In the genomic region with DNA sequence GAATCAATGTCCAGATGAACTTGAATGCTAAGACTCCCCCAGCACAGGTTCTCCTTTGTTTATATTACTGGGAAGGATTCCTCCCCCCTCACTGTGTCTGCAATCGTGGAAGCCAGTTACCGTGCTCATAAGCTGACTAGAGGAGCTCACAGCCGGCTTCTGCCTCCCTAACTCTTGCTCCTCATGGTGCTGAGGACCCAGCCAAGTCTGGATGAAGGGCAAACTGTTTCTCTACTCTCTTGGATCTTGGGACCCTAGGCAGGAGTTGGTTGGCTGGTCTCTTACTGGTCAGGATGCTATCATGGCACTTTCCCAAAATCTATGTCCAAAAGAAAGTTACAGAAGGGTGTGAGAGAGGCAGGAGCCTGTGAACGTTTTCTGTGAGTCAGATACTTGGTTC, we compare ENCODE assay signal across 25 mouse cellular contexts. TPM values are rescaled to one million over a fixed set of nuclear protein-coding genes. Genes with fewer than 3 reads are reported as not detected.
DNase-seq lines count a peak whose midpoint lies in the region; ATAC-seq and TF ChIP-seq lines count a peak whose summit lies in the region.
"Had no signal": no experiment of that assay in that cellular context is flagged by ENCODE, and none has a peak within 500 bp of the region (broad histone marks: within the 10 kb centered on the region; RNA-seq: fewer than 3 reads in every experiment).

No protein-coding gene starts in this region.

- H3K27ac ChIP-seq in cerebellum, adult 2 months (ENCODE audit: insufficient read depth, low read length): no peak overlapping the region
- no peak overlapping the region for H3K27ac ChIP-seq in hindbrain, embryonic 13.5 days
- H3K27ac ChIP-seq in hindbrain, embryonic 12.5 days: no peak overlapping the region
- no peak overlapping the region for H3K27ac ChIP-seq in midbrain, embryonic 13.5 days
- no peak overlapping the region for H3K27ac ChIP-seq in midbrain, embryonic 10.5 days (replicated peaks)
- H3K27ac ChIP-seq in neural tube, embryonic 14.5 days (ENCODE audit: low read depth, low read length): no peak overlapping the region
- H3K27ac ChIP-seq: embryonic facial prominence, embryonic 13.5 days; forebrain, embryonic 12.5 days; limb, embryonic 12.5 days; macrophage; midbrain, embryonic 12.5 days had no signal

- H3K9ac ChIP-seq in hindbrain, embryonic 13.5 days: no peak overlapping the region
- H3K9ac ChIP-seq in hindbrain, embryonic 12.5 days: no peak overlapping the region
- H3K9ac ChIP-seq in midbrain, embryonic 13.5 days (replicated peaks): no peak overlapping the region
- no peak overlapping the region for H3K9ac ChIP-seq in neural tube, embryonic 14.5 days (replicated peaks; ENCODE audit: low read depth, low read length)
- H3K9ac ChIP-seq: embryonic facial prominence, embryonic 13.5 days; forebrain, embryonic 12.5 days; limb, embryonic 12.5 days; liver, postnatal 0 days; midbrain, embryonic 12.5 days had no signal

- H3K4me1 ChIP-seq in cerebellum, adult 2 months (ENCODE audit: control insufficient read depth, insufficient read depth, low read length): peaks cover 9% of the 10 kb centered on the region; the same call in 1 of the 2 replicates
- H3K4me1 ChIP-seq in hindbrain, embryonic 13.5 days (replicated peaks): peaks cover 36% of the 10 kb centered on the region
- H3K4me1 ChIP-seq in hindbrain, embryonic 12.5 days: peaks cover 19% of the 10 kb centered on the region
- peaks cover 39% of the 10 kb centered on the region for H3K4me1 ChIP-seq in midbrain, embryonic 13.5 days (replicated peaks)
- peaks cover 37% of the 10 kb centered on the region for H3K4me1 ChIP-seq in midbrain, embryonic 10.5 days
- H3K4me1 ChIP-seq in neural tube, embryonic 14.5 days (ENCODE audit: control insufficient read depth, insufficient read depth, low read length): peaks cover 3% of the 10 kb centered on the region; the same call in 1 of the 2 replicates

- no peaks in the 10 kb centered on the region for H3K36me3 ChIP-seq in hindbrain, embryonic 13.5 days
- no peaks in the 10 kb centered on the region for H3K36me3 ChIP-seq in hindbrain, embryonic 12.5 days
- H3K36me3 ChIP-seq in midbrain, embryonic 13.5 days: no peaks in the 10 kb centered on the region
- H3K36me3 ChIP-seq in midbrain, embryonic 10.5 days: no peaks in the 10 kb centered on the region
- no peaks in the 10 kb centered on the region for H3K36me3 ChIP-seq in neural tube, embryonic 14.5 days (ENCODE audit: control insufficient read depth, insufficient read depth, low read length)
- H3K36me3 ChIP-seq: embryonic facial prominence, embryonic 13.5 days; forebrain, embryonic 12.5 days; limb, embryonic 12.5 days; midbrain, embryonic 12.5 days had no signal

- WGBS in cerebellum, adult 2 months: 7% methylated on average over 4 of the region's 4 CpGs
- 66% methylated on average over 4 of the region's 4 CpGs for WGBS in hindbrain, embryonic 13.5 days
- 64% methylated on average over 4 of the region's 4 CpGs for WGBS in hindbrain, embryonic 12.5 days
- WGBS in midbrain, embryonic 13.5 days: 63% methylated on average over 4 of the region's 4 CpGs
- WGBS in midbrain, embryonic 10.5 days: 70% methylated on average over 4 of the region's 4 CpGs
- 63% methylated on average over 4 of the region's 4 CpGs for WGBS in neural tube, embryonic 14.5 days

- peak overlapping the region; percentile 76 for H3K4me2 ChIP-seq in hindbrain, embryonic 13.5 days
- no peak overlapping the region for H3K4me2 ChIP-seq in hindbrain, embryonic 12.5 days (replicated peaks)
- peak overlapping the region; percentile 69 for H3K4me2 ChIP-seq in midbrain, embryonic 13.5 days (replicated peaks)
- H3K4me2 ChIP-seq in neural tube, embryonic 14.5 days (ENCODE audit: low read depth, low read length): peak overlapping the region; percentile 66
- H3K4me2 ChIP-seq: embryonic facial prominence, embryonic 13.5 days; heart, embryonic 11.5 days; limb, embryonic 12.5 days; liver, embryonic 11.5 days had no signal

- no peaks in the 10 kb centered on the region for H3K27me3 ChIP-seq in cerebellum, adult 2 months (ENCODE audit: control insufficient read depth, insufficient read depth, low read length)
- H3K27me3 ChIP-seq in hindbrain, embryonic 13.5 days: peaks cover 44% of the 10 kb centered on the region
- peaks cover 38% of the 10 kb centered on the region for H3K27me3 ChIP-seq in hindbrain, embryonic 12.5 days
- peaks cover 39% of the 10 kb centered on the region for H3K27me3 ChIP-seq in midbrain, embryonic 13.5 days
- peaks cover 40% of the 10 kb centered on the region for H3K27me3 ChIP-seq in midbrain, embryonic 10.5 days (ENCODE audit: low read depth, poor library complexity, severe bottlenecking)
- peaks cover 11% of the 10 kb centered on the region for H3K27me3 ChIP-seq in neural tube, embryonic 14.5 days (ENCODE audit: control insufficient read depth, insufficient read depth, low read length)

- H3K9me3 ChIP-seq in hindbrain, embryonic 13.5 days: no peaks in the 10 kb centered on the region
- no peaks in the 10 kb centered on the region for H3K9me3 ChIP-seq in hindbrain, embryonic 12.5 days (replicated peaks)
- no peaks in the 10 kb centered on the region for H3K9me3 ChIP-seq in midbrain, embryonic 13.5 days
- H3K9me3 ChIP-seq in midbrain, embryonic 10.5 days (replicated peaks): no peaks in the 10 kb centered on the region
- H3K9me3 ChIP-seq in neural tube, embryonic 14.5 days (ENCODE audit: control insufficient read depth, low read length): no peaks in the 10 kb centered on the region
- H3K9me3 ChIP-seq: embryonic facial prominence, embryonic 13.5 days; forebrain, embryonic 12.5 days; limb, embryonic 12.5 days; midbrain, embryonic 12.5 days had no signal

- ATAC-seq in hindbrain, embryonic 13.5 days (ENCODE audit: low FRiP score): no peak
- ATAC-seq in hindbrain, embryonic 12.5 days (ENCODE audit: low FRiP score): no peak
- ATAC-seq in midbrain, embryonic 13.5 days: no peak
- ATAC-seq in neural tube, embryonic 14.5 days (ENCODE audit: low read depth): no peak
- ATAC-seq: activated CD4-positive, CD25-positive, alpha-beta regulatory T cell, adult 4 months; intestine, postnatal 0 days; liver, postnatal 0 days; lung, postnatal 0 days had no signal

- peak overlapping the region; percentile 93 for H3K4me3 ChIP-seq in cerebellum, adult 2 months (replicated peaks; ENCODE audit: insufficient read depth, low read depth, low read length)
- 0 out of 2 replicates have a peak overlapping the region, but pooled peaks have one; percentile 55 for H3K4me3 ChIP-seq in hindbrain, embryonic 13.5 days
- no peak overlapping the region for H3K4me3 ChIP-seq in hindbrain, embryonic 12.5 days
- H3K4me3 ChIP-seq in midbrain, embryonic 13.5 days (replicated peaks): 0 out of 2 replicates have a peak overlapping the region, but pooled peaks have one; percentile 51
- H3K4me3 ChIP-seq in midbrain, embryonic 10.5 days: no peak overlapping the region
- no peak overlapping the region for H3K4me3 ChIP-seq in neural tube, embryonic 14.5 days (ENCODE audit: low read depth, low read length)
- H3K4me3 ChIP-seq: embryonic facial prominence, embryonic 13.5 days; erythroblast, embryonic 14.5 days; forebrain, embryonic 12.5 days; limb, embryonic 12.5 days; midbrain, embryonic 12.5 days had no signal

- no peak for TF ChIP-seq POLR2A in cerebellum, adult 2 months (IDR thresholded peaks at IDR 0.05; ENCODE audit: borderline replicate concordance, insufficient read depth, low read length)

- peak; percentile 37 to 47 for DNase-seq in cerebellum, adult 2 months
- no peak for DNase-seq in cerebellum, adult 8-10 months
- no peak for DNase-seq in midbrain, embryonic 10.5 days (ENCODE audit: low spot score)
- DNase-seq in yolk sac, embryonic 10.5 days (ENCODE audit: low spot score): no peak
- DNase-seq: adrenal gland, adult 8-10 months; cerebellum, adult 9-11 months; thymus, postnatal 25 days had no signal

- no peak for TF ChIP-seq CTCF in cerebellum, adult 2 months (IDR thresholded peaks at IDR 0.05; ENCODE audit: borderline replicate concordance, insufficient read depth, low read depth, low read length)

RNA-seq across cellular contexts. Expression of gene Kcnj6, which starts 2.6 kb away (rescaled TPM):
- 11.6 and 13.5 TPM in 2 replicates for polyA plus RNA-seq in cerebellum, adult 2 months (2012; rRNA removed)
- polyA plus RNA-seq in hindbrain, embryonic 13.5 days (2015; fragmentation: Nextera tagmentation; extraction: Ambion mirVana): 2.2 and 2.5 TPM in 2 replicates
- polyA plus RNA-seq in hindbrain, embryonic 12.5 days (2016; fragmentation: Nextera tagmentation; extraction: Ambion mirVana): 0.26 and 0.53 TPM in 2 replicates
- polyA plus RNA-seq in midbrain, embryonic 13.5 days (2015; fragmentation: Nextera tagmentation; extraction: Ambion mirVana): 2.7 and 2.8 TPM in 2 replicates
- polyA plus RNA-seq in midbrain, embryonic 10.5 days (2016; fragmentation: Nextera tagmentation; extraction: Ambion mirVana): 0.04 and 0.09 TPM in 2 replicates
- 4.8 and 7.4 TPM in 2 replicates for polyA plus RNA-seq in neural tube, embryonic 14.5 days (2014; fragmentation: Nextera tagmentation; extraction: Ambion mirVana)
- polyA plus RNA-seq: activated CD4-positive, CD25-positive, alpha-beta regulatory T cell, adult 4 months; heart, postnatal 0 days; intestine, postnatal 0 days; kidney, embryonic 14.5 days; limb, embryonic 12.5 days; liver, embryonic 11.5 days; liver, postnatal 0 days; lung, postnatal 0 days had no signal

Comparison
In these comparisons a context has a peak if more than half of its experiments do, and no peak if none do; other contexts are left out.
1. DNase-seq: peak in cerebellum, adult 2 months (2 of 2); none in cerebellum, adult 8-10 months (single experiment), midbrain, embryonic 10.5 days (single experiment) and yolk sac, embryonic 10.5 days (single experiment).
2. H3K4me3 ChIP-seq: peak in cerebellum, adult 2 months (single experiment), hindbrain, embryonic 13.5 days (single experiment) and midbrain, embryonic 13.5 days (single experiment); none in hindbrain, embryonic 12.5 days (single experiment), midbrain, embryonic 10.5 days (single experiment) and neural tube, embryonic 14.5 days (single experiment).